Mouse (Mus musculus) spleen, adult 2 months (tissue): Measurements from ENCODE around the gene Usp5.

Source experiments
- CTCF ChIP-seq: fragments of 200-500 bp; IDR thresholded peaks from 2 replicates; pipeline ENCODE4 v1.5.1; 2011; ENCODE audit warnings: mild to moderate bottlenecking, inconsistent platforms; ENCODE audit not compliant: insufficient read depth, insufficient read length, insufficient replicate concordance; ENCODE audit errors: extremely low read depth
- POLR2A ChIP-seq: fragments of 200-500 bp; IDR thresholded peaks from 2 replicates; pipeline ENCODE4 v1.6.1; 2011; ENCODE audit warnings: low read depth, low read length, inconsistent platforms

GRCm38 (mm10) chr6:124863658-124864298 is 34.5 kb upstream of the Usp5 start, which contains the start of gene Gpr162:
- TF ChIP-seq CTCF (no peak), POLR2A (no peak)
